Mouse (Mus musculus): ENCODE measurements around the gene Uevld.
"Not testable (repeated sequence)": the region's sequence is repeated elsewhere in the genome, so short reads cannot be mapped to it uniquely, and the experiment has no call there.

Uevld gene

GRCm38 (mm10) chr7:46969898-46970297, 11.6 kb upstream of the Uevld start:
- no peak for DNase-seq (ENCODE audit: low read depth, low spot score)

- DNase-seq (ENCODE audit: low read depth, low spot score) = no peak
These were observed 5.7 kb upstream of the Uevld start for GRCm38 (mm10) chr7:46964070-46964469.

GRCm38 (mm10) chr7:46962806-46963618, 4.7 kb upstream of the Uevld start:
- DNase-seq (ENCODE audit: low read depth, low spot score) = peak; percentile 57

- DNase-seq (ENCODE audit: low read depth, low spot score) = no peak
These were observed 3.8 kb upstream of the Uevld start for GRCm38 (mm10) chr7:46962132-46962531.

GRCm38 (mm10) chr7:46960991-46961390, 2.7 kb upstream of the Uevld start:
- DNase-seq (ENCODE audit: low read depth, low spot score) = no peak

GRCm38 (mm10) chr7:46958853-46959252, 526 bp upstream of the Uevld start:
- no peak for DNase-seq (ENCODE audit: low read depth, low spot score)

GRCm38 (mm10) chr7:46935847-46936246, 22.5 kb downstream of the Uevld start:
- no peak for DNase-seq (ENCODE audit: low read depth, low spot score)

- DNase-seq (ENCODE audit: low read depth, low spot score) = no peak
These were observed 23.5 kb downstream of the Uevld start for GRCm38 (mm10) chr7:46934788-46935187.

GRCm38 (mm10) chr7:46931370-46931769, 27.0 kb downstream of the Uevld start:
- DNase-seq (ENCODE audit: low read depth, low spot score) = no peak

- DNase-seq (ENCODE audit: low read depth, low spot score) = no peak
These were observed 30.0 kb downstream of the Uevld start for GRCm38 (mm10) chr7:46928291-46928690.

- DNase-seq (ENCODE audit: low read depth, low spot score) = no peak
These were observed 36.3 kb downstream of the Uevld start for GRCm38 (mm10) chr7:46922075-46922474.

- DNase-seq (ENCODE audit: low read depth, low spot score) = peak; percentile 74
These were observed 38.7 kb downstream of the Uevld start, which contains the start of gene Tsg101 for GRCm38 (mm10) chr7:46919551-46920176. TSS of gene Tsg101 (minus strand) at chr7:46919969.

- DNase-seq (ENCODE audit: low read depth, low spot score) = no peak
These were observed 39.5 kb downstream of the Uevld start for GRCm38 (mm10) chr7:46918678-46919371.

- no peak for DNase-seq (ENCODE audit: low read depth, low spot score)
These were observed 42.0 kb downstream of the Uevld start for GRCm38 (mm10) chr7:46916376-46916775.

- no peak for DNase-seq (ENCODE audit: low read depth, low spot score)
These were observed 47.1 kb downstream of the Uevld start for GRCm38 (mm10) chr7:46911250-46911649.

GRCm38 (mm10) chr7:46899343-46899742, 59.0 kb downstream of the Uevld start:
- DNase-seq (ENCODE audit: low read depth, low spot score) = no peak

GRCm38 (mm10) chr7:46895511-46895910, 62.8 kb downstream of the Uevld start:
- DNase-seq (ENCODE audit: low read depth, low spot score) = no peak

- no peak for DNase-seq (ENCODE audit: low read depth, low spot score)
These were observed 75.0 kb downstream of the Uevld start for GRCm38 (mm10) chr7:46883304-46883703.

- not testable (repeated sequence) for DNase-seq (ENCODE audit: low read depth, low spot score)
These were observed 76.4 kb downstream of the Uevld start for GRCm38 (mm10) chr7:46881941-46882340.

- DNase-seq (ENCODE audit: low read depth, low spot score) = no peak
These were observed 77.3 kb downstream of the Uevld start for GRCm38 (mm10) chr7:46880992-46881391.

- no peak for DNase-seq (ENCODE audit: low read depth, low spot score)
These were observed 78.5 kb downstream of the Uevld start for GRCm38 (mm10) chr7:46879851-46880250.

GRCm38 (mm10) chr7:46877255-46877654, 81.1 kb downstream of the Uevld start:
- no peak for DNase-seq (ENCODE audit: low read depth, low spot score)
